Mouse (Mus musculus) kidney, postnatal 0 days (tissue): Measurements from ENCODE around the gene Gm20388. TPM values are rescaled to one million over a fixed set of nuclear protein-coding genes. Genes with fewer than 3 reads are reported as not detected.

Experiments
- ATAC-seq: fragments of 200-750 bp; cut with Nextera tagmentation; replicated peaks from 2 replicates; pipeline ENCODE4 v1.8.0; 2017; ENCODE audit warnings: low read depth, moderate number of reproducible peaks, moderate TSS enrichment, moderate library complexity; ENCODE audit not compliant: low FRiP score
- DNase-seq: peaks from one replicate; pipeline ENCODE4 v3.0.0-alpha.2; 2016; ENCODE audit warnings: low spot score
- H3K27ac ChIP-seq: fragments of 300-500 bp; sonication (generic); 2 replicates; pipeline ENCODE4 v1.5.1; 2014; ENCODE audit warnings: mild to moderate bottlenecking
- H3K27me3 ChIP-seq: fragments of 300-500 bp; sonication (generic); 2 replicates; pipeline ENCODE4 v1.6.1; 2014; ENCODE audit warnings: low read length, mixed read lengths; ENCODE audit not compliant: insufficient read depth
- H3K36me3 ChIP-seq: fragments of 300-500 bp; sonication (generic); 2 replicates; pipeline ENCODE4 v1.6.1; 2014; ENCODE audit warnings: low read length, mixed read lengths; ENCODE audit not compliant: insufficient read depth
- H3K4me1 ChIP-seq: fragments of 300-500 bp; sonication (generic); replicated peaks from 2 replicates; pipeline ENCODE4 v1.6.1; 2014; ENCODE audit warnings: antibody characterized with exemption, low read length, mixed read lengths; ENCODE audit not compliant: insufficient read depth
- H3K4me2 ChIP-seq: fragments of 300-500 bp; sonication (generic); 2 replicates; pipeline ENCODE4 v1.6.1; 2014; ENCODE audit warnings: mild to moderate bottlenecking, low read length, moderate library complexity, mixed read lengths
- H3K4me3 ChIP-seq: fragments of 300-500 bp; sonication (generic); replicated peaks from 2 replicates; pipeline ENCODE4 v1.5.1; 2014; ENCODE audit warnings: low read depth, low read length
- H3K9ac ChIP-seq: fragments of 300-500 bp; sonication (generic); 2 replicates; pipeline ENCODE4 v1.6.1; 2014; ENCODE audit warnings: low read depth, low read length
- H3K9me3 ChIP-seq: fragments of 300-500 bp; sonication (generic); replicated peaks from 2 replicates; pipeline ENCODE4 v1.6.1; 2016; ENCODE audit warnings: low read length, inconsistent platforms, mixed read lengths
- CTCF ChIP-seq: IDR thresholded peaks from 2 replicates; pipeline ENCODE4 v1.5.1; 2016; ENCODE audit warnings: antibody characterized with exemption, low read depth, mild to moderate bottlenecking, moderate library complexity
- WGBS: fragments of 180-500 bp; shearing (Covaris S2); extraction: QIAGEN DNeasy Blood & Tissue Kit; methylation state at CpG from one replicate; pipeline ENCODE4 v1.1.7; 2014; 5-methylcytosine and 5-hydroxymethylcytosine counted together
- polyA plus RNA-seq: library from polyadenylated mRNA; unstranded; fragments of >200 nt; fragmentation: Nextera tagmentation; extraction: Ambion mirVana; gene quantifications from 2 replicates; pipeline ENCODE4 v1.2.1, GENCODE M21; 2015

Gene Gm20388
- polyA plus RNA-seq, 1 experiment from 2014 or later = not detected

- no peak for TF ChIP-seq CTCF
- ATAC-seq (no peak), DNase-seq (no peak)
- Histone ChIP-seq H3K4me3 (no peak overlapping the region), H3K4me1 (peaks cover 13% of the 10 kb centered on the region; the same call in 1 of the 2 replicates), H3K9ac (no peak overlapping the region), H3K36me3 (peaks cover 24% of the 10 kb centered on the region; the same call in 1 of the 2 replicates), H3K9me3 (no peaks in the 10 kb centered on the region), H3K27ac (no peak overlapping the region), H3K4me2 (no peak overlapping the region), H3K27me3 (peaks cover 12% of the 10 kb centered on the region)
- WGBS = 57% methylated on average over 12 of the region's 12 CpGs
These were observed 2553.3 kb downstream of the Gm20388 start for GRCm38 (mm10) chr8:122463651-122464640.

- DNase-seq (no peak), ATAC-seq (no peak)
- peaks cover 27% of the 10 kb centered on the region; the same call in 1 of the 2 replicates for H3K36me3 ChIP-seq
- H3K4me2 ChIP-seq = no peak overlapping the region
- H3K4me1 ChIP-seq = peaks cover 9% of the 10 kb centered on the region; the same call in 1 of the 2 replicates
- H3K9me3 ChIP-seq = no peaks in the 10 kb centered on the region
- no peak overlapping the region for H3K27ac ChIP-seq
- no peak overlapping the region for H3K9ac ChIP-seq
- 66% methylated on average over 7 of the region's 7 CpGs for WGBS
- TF ChIP-seq CTCF = no peak
- H3K4me3 ChIP-seq = no peak overlapping the region
- peaks cover 7% of the 10 kb centered on the region for H3K27me3 ChIP-seq
These were observed 2554.3 kb downstream of the Gm20388 start for GRCm38 (mm10) chr8:122464985-122465384.

DNA sequence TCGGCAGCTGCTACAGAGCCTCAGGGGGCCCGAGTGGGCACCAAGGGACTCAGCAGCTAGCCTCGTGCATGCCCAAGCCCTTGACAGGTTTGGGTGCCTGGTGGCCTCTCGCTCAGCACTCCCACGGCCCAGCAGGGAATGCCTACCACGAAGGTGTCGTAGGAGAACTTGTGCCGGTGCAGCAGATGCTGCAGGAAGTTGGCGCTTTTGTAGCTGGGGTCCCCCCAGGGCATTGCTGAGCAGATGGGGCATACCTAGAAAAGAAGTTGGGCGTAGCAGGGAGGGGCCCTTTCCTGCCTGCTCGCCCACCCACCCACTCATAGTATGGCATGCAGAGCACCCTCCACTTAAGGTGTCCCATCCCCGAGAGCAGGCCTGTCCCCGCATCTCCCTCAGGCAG, 2557.2 kb downstream of the Gm20388 start:
- no peak for DNase-seq
- H3K36me3 ChIP-seq = peaks cover 27% of the 10 kb centered on the region; the same call in 1 of the 2 replicates
- H3K4me1 ChIP-seq = no peaks in the 10 kb centered on the region
- H3K4me2 ChIP-seq = no peak overlapping the region
- H3K9me3 ChIP-seq = no peaks in the 10 kb centered on the region
- no peaks in the 10 kb centered on the region for H3K27me3 ChIP-seq
- H3K27ac ChIP-seq = no peak overlapping the region
- H3K4me3 ChIP-seq = no peak overlapping the region
- no peak for ATAC-seq
- no peak for TF ChIP-seq CTCF
- 91% methylated on average over 13 of the region's 13 CpGs for WGBS
- no peak overlapping the region for H3K9ac ChIP-seq

DNA sequence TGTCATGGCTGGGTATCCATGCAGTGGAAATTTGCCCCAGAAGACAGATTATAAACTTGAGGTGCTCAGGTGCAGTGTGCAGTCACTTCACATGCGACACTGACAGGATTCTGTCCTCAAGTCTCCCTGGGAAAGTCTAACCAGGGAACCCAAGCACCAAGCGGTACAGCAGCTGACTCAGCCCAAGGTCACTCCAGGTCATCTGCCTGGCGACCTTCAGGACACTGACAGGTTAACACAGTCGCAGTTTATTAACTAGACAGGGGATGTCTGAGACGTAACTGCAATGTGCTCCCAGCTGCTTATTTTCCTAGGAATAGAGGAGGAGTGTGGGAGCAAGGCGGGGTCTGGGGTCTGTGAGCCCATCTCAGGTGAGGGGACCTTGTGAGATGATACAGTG, 2558.8 kb downstream of the Gm20388 start:
- H3K4me3 ChIP-seq = no peak overlapping the region
- H3K27ac ChIP-seq = no peak overlapping the region
- H3K9me3 ChIP-seq = no peaks in the 10 kb centered on the region
- H3K4me1 ChIP-seq = peaks cover 4% of the 10 kb centered on the region; the same call in 1 of the 2 replicates
- DNase-seq (no peak), ATAC-seq (no peak)
- 74% methylated on average over 6 of the region's 6 CpGs for WGBS
- peaks cover 30% of the 10 kb centered on the region; the same call in 1 of the 2 replicates for H3K36me3 ChIP-seq
- no peaks in the 10 kb centered on the region for H3K27me3 ChIP-seq
- TF ChIP-seq CTCF = no peak
- no peak overlapping the region for H3K4me2 ChIP-seq
- no peak overlapping the region for H3K9ac ChIP-seq

DNA sequence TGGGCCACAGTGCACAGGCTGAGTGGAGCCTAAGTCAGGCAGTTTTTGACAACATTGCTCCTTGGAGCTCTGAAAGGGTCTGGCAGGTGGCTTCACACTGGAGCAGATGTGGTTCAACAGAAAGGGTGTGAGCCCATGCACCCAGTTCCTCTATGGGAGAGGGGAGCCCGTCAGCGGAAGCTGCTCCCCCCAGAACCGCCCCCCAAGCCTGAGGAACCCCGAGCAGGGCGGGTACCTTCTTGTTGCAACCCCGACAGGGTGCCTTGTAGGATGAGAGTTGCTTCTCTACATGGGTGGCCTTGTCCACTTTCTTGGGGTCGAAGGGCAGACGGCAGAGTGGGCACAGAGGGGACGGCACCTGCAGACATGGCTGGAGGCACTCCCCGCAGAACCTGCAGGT, 2559.3 kb downstream of the Gm20388 start:
- H3K36me3 ChIP-seq = peaks cover 30% of the 10 kb centered on the region; the same call in 1 of the 2 replicates
- H3K4me1 ChIP-seq = peaks cover 10% of the 10 kb centered on the region
- no peaks in the 10 kb centered on the region for H3K9me3 ChIP-seq
- TF ChIP-seq CTCF = no peak
- H3K4me2 ChIP-seq = no peak overlapping the region
- H3K27ac ChIP-seq = no peak overlapping the region
- H3K9ac ChIP-seq = no peak overlapping the region
- ATAC-seq (no peak), DNase-seq (no peak)
- H3K4me3 ChIP-seq = no peak overlapping the region
- no peaks in the 10 kb centered on the region for H3K27me3 ChIP-seq
- 82% methylated on average over 10 of the region's 10 CpGs for WGBS

DNA sequence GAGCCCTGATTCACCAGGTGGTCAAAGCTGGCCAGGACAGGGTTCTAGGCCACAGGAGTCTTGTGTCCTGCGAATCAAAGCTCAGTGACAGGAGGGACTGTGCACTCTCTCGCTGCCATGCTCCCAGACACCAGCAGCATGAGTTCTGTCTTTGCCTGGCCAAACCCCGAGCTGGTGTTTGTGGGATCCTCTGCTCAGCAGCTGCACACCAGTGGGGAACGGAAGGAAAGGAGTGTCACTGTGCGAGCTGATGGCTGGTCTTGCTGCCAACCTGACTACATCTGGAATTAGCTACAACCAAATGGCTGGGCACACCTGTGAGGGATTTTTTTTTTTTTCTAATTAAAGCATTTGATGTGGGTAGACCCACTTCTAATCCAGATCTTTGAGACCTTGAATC, 2560.1 kb downstream of the Gm20388 start:
- Histone ChIP-seq H3K9me3 (no peaks in the 10 kb centered on the region), H3K4me2 (no peak overlapping the region), H3K27ac (no peak overlapping the region), H3K4me3 (no peak overlapping the region), H3K27me3 (no peaks in the 10 kb centered on the region), H3K4me1 (peaks cover 12% of the 10 kb centered on the region), H3K9ac (no peak overlapping the region), H3K36me3 (peaks cover 30% of the 10 kb centered on the region; the same call in 1 of the 2 replicates)
- TF ChIP-seq CTCF = no peak
- DNase-seq (no peak), ATAC-seq (no peak)
- WGBS = 82% methylated on average over 5 of the region's 5 CpGs
